Mouse (Mus musculus) spleen, adult 2 months (tissue): ENCODE data around the gene Slc8b1. TPM values are rescaled to one million over a fixed set of nuclear protein-coding genes. Genes with fewer than 3 reads are reported as not detected.

Experiments
- DNase-seq, 2 experiments: peaks; one replicate each; pipeline versions ENCODE4 v3.0.0 to v3.0.0-alpha.2; 2012 to 2021; ENCODE audit warnings: low spot score in 2 of 2, low read depth in 1 of 2
- H3K27ac ChIP-seq: fragments of 200-500 bp; 2 replicates; pipeline ENCODE4 v1.5.1; 2012; ENCODE audit warnings: low read length, inconsistent platforms; ENCODE audit not compliant: insufficient read depth
- H3K27me3 ChIP-seq: fragments of 200-500 bp; 2 replicates; pipeline ENCODE4 v1.6.1; 2012; ENCODE audit warnings: mild to moderate bottlenecking, moderate library complexity, low read length, inconsistent platforms; ENCODE audit not compliant: control insufficient read depth, insufficient read depth
- H3K36me3 ChIP-seq: fragments of 200-500 bp; 2 replicates; pipeline ENCODE4 v1.6.1; 2012; ENCODE audit warnings: mild to moderate bottlenecking, low read length, inconsistent platforms; ENCODE audit not compliant: control insufficient read depth, insufficient read depth
- H3K4me1 ChIP-seq: fragments of 200-500 bp; 2 replicates; pipeline ENCODE4 v1.6.1; 2011; ENCODE audit warnings: inconsistent platforms; ENCODE audit not compliant: control insufficient read depth, insufficient read depth, insufficient read length
- H3K4me3 ChIP-seq: fragments of 200-500 bp; 2 replicates; pipeline ENCODE4 v1.5.1; 2011; ENCODE audit warnings: mild to moderate bottlenecking, inconsistent platforms; ENCODE audit not compliant: insufficient read depth, insufficient read length; ENCODE audit errors: extremely low read depth
- CTCF ChIP-seq: fragments of 200-500 bp; IDR thresholded peaks from 2 replicates; pipeline ENCODE4 v1.5.1; 2011; ENCODE audit warnings: mild to moderate bottlenecking, inconsistent platforms; ENCODE audit not compliant: insufficient read depth, insufficient read length, insufficient replicate concordance; ENCODE audit errors: extremely low read depth
- POLR2A ChIP-seq: fragments of 200-500 bp; IDR thresholded peaks from 2 replicates; pipeline ENCODE4 v1.6.1; 2011; ENCODE audit warnings: low read depth, low read length, inconsistent platforms
- WGBS: fragments of 180-500 bp; shearing (Covaris S2); methylation state at CpG from one replicate; pipeline ENCODE4 v1.1.7; 2018; 5-methylcytosine and 5-hydroxymethylcytosine counted together
- polyA plus RNA-seq: library from polyadenylated mRNA; depleted of rRNA; stranded (reverse); fragments of >200 nt; gene quantifications from 2 replicates; pipeline ENCODE4 v1.2.3, GENCODE M21; 2012; rRNA removed

The Slc8b1 gene
- polyA plus RNA-seq, 1 experiment = 52.0 TPM

GRCm38 (mm10) chr5:120578504-120579081, 67.6 kb downstream of the Slc8b1 start:
- TF ChIP-seq CTCF = no peak
- peaks cover 5% of the 10 kb centered on the region; the same call in 1 of the 2 replicates for H3K36me3 ChIP-seq
- H3K27ac ChIP-seq = peak overlapping the region; percentile 89
- 3% methylated on average over 12 of the region's 12 CpGs for WGBS
- peak; percentile 53 to 68 for DNase-seq
- no peak overlapping the region; the same call in 1 of the 2 replicates for H3K4me3 ChIP-seq
- H3K27me3 ChIP-seq = no peaks in the 10 kb centered on the region
- peaks cover 28% of the 10 kb centered on the region; the same call in 1 of the 2 replicates for H3K4me1 ChIP-seq

- DNase-seq = peak in 1 of 2 experiments; percentile 34
- H3K4me1 ChIP-seq = peaks cover 28% of the 10 kb centered on the region; the same call in 1 of the 2 replicates
- WGBS = 14% methylated on average over 26 of the region's 26 CpGs
- H3K27me3 ChIP-seq = no peaks in the 10 kb centered on the region
- H3K27ac ChIP-seq = peak overlapping the region; percentile 72
- no peak for TF ChIP-seq POLR2A
- no peak for TF ChIP-seq CTCF
- peak overlapping the region; percentile 39; the same call in 1 of the 2 replicates for H3K4me3 ChIP-seq
- peaks cover 8% of the 10 kb centered on the region for H3K36me3 ChIP-seq
Measured at GRCm38 (mm10) chr5:120579211-120579897, 68.4 kb downstream of the Slc8b1 start.

- Histone ChIP-seq H3K4me1 (peaks cover 28% of the 10 kb centered on the region; the same call in 1 of the 2 replicates), H3K27ac (no peak overlapping the region), H3K36me3 (peaks cover 14% of the 10 kb centered on the region), H3K4me3 (no peak overlapping the region), H3K27me3 (no peaks in the 10 kb centered on the region)
- DNase-seq = no peak
- WGBS = 73% methylated on average over 26 of the region's 26 CpGs
- TF ChIP-seq POLR2A (no peak), CTCF (no peak)
Measured at GRCm38 (mm10) chr5:120579898-120580626, 69.1 kb downstream of the Slc8b1 start.

GRCm38 (mm10) chr5:120582002-120582401, 71.0 kb downstream of the Slc8b1 start:
- peaks cover 27% of the 10 kb centered on the region; the same call in 1 of the 2 replicates for H3K4me1 ChIP-seq
- WGBS = 96% methylated on average over 9 of the region's 9 CpGs
- H3K27ac ChIP-seq = no peak overlapping the region
- DNase-seq = no peak
- no peak overlapping the region for H3K4me3 ChIP-seq
- H3K27me3 ChIP-seq = no peaks in the 10 kb centered on the region
- TF ChIP-seq CTCF (no peak), POLR2A (no peak)
- H3K36me3 ChIP-seq = peaks cover 15% of the 10 kb centered on the region

- no peak overlapping the region for H3K4me3 ChIP-seq
- no peaks in the 10 kb centered on the region for H3K27me3 ChIP-seq
- 61% methylated on average over 4 of the region's 4 CpGs for WGBS
- peaks cover 15% of the 10 kb centered on the region for H3K36me3 ChIP-seq
- DNase-seq = no peak
- TF ChIP-seq CTCF (no peak), POLR2A (no peak)
- H3K4me1 ChIP-seq = peaks cover 27% of the 10 kb centered on the region; the same call in 1 of the 2 replicates
- H3K27ac ChIP-seq = no peak overlapping the region
Measured at GRCm38 (mm10) chr5:120583511-120583910, 72.5 kb downstream of the Slc8b1 start.

Other genes with a start within 250 kb of the Slc8b1 start
- gene Lhx5, start 79.5 kb upstream of the Slc8b1 start, polyA plus RNA-seq = not detected in 2 replicates
- gene Sdsl, start 38.4 kb upstream of the Slc8b1 start, polyA plus RNA-seq = 4.0 and 4.6 TPM in 2 replicates
- not detected in 2 replicates for gene Sds, start 34.6 kb upstream of the Slc8b1 start, polyA plus RNA-seq
- gene Plbd2, start 7.5 kb upstream of the Slc8b1 start, polyA plus RNA-seq = 34.7 and 35.6 TPM in 2 replicates
- 54.5 and 58.8 TPM in 2 replicates for gene Tpcn1, start 77.5 kb downstream of the Slc8b1 start, polyA plus RNA-seq
- gene Iqcd, start 77.8 kb downstream of the Slc8b1 start, polyA plus RNA-seq = 0.38 and 0.40 TPM in 2 replicates
- gene Rita1, start 101.4 kb downstream of the Slc8b1 start, polyA plus RNA-seq = 8.0 and 8.8 TPM in 2 replicates
- gene Ddx54, start 101.6 kb downstream of the Slc8b1 start, polyA plus RNA-seq = 80.8 and 131 TPM in 2 replicates
- gene Cfap73, start 123.1 kb downstream of the Slc8b1 start, polyA plus RNA-seq = not detected in 2 replicates
- 14.9 and 18.9 TPM in 2 replicates for gene Rasal1, start 137.6 kb downstream of the Slc8b1 start, polyA plus RNA-seq
- 264 and 351 TPM in 2 replicates for gene Dtx1, start 200.8 kb downstream of the Slc8b1 start, polyA plus RNA-seq
- 7.2 and 9.0 TPM in 2 replicates for gene Oas2, start 238.7 kb downstream of the Slc8b1 start, polyA plus RNA-seq